Mouse (Mus musculus) thymus, postnatal 0 days (tissue): ENCODE data around the gene 1810010D01Rik. TPM values are rescaled to one million over a fixed set of nuclear protein-coding genes. Genes with fewer than 3 reads are reported as not detected.

ENCODE experiments used
- DNase-seq: peaks from one replicate; pipeline ENCODE4 v3.0.0-alpha.2; 2015; ENCODE audit warnings: low spot score
- polyA plus RNA-seq: library from polyadenylated mRNA; unstranded; fragments of >200 nt; fragmentation: Nextera tagmentation; extraction: Ambion mirVana; gene quantifications from 2 replicates; pipeline ENCODE4 v1.2.1, GENCODE M21; 2015

1810010D01Rik gene
- polyA plus RNA-seq, 1 experiment from 2014 or later = 0.57 TPM

DNA sequence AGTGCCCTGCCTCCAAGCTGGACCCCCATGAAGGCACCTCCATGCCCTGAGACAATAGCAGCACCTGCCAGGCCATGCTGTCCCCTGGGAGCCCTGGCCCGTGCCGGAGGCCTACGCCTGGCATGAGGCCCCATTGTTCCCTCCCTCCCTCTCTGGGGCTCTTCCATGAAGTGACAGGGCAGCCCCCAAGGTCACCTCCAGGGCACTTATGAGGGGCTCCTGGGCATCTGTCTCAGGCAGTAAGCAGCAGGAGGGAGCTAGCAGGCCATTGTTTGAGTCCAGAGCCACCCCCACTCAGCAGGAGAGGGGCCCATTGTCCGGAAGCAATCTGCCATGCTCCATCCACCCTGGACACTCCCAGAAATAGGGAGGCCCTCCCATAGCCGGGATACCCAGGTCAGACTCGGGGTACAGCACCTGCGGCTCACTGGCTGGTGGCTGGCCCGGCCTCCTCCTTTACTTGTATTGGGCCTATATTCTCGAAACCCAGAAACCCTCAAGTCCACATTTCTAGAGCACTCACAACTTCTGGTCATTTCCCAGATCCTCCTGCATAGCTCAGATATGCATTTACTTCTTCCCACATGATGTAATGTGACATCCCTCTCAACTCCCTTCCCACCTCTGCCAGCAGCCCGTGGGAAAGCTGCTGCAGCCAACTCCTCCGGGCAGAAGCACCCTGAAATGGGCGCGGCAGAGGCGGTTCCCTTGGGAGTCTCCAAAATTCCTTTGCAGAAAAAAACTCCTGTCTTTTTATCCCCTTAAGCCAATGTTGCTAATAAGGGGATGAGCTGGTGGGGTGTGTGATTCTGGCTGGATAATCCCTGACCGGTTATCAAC lies 30.9 kb downstream of the 1810010D01Rik start:
- no peak for DNase-seq

DNA sequence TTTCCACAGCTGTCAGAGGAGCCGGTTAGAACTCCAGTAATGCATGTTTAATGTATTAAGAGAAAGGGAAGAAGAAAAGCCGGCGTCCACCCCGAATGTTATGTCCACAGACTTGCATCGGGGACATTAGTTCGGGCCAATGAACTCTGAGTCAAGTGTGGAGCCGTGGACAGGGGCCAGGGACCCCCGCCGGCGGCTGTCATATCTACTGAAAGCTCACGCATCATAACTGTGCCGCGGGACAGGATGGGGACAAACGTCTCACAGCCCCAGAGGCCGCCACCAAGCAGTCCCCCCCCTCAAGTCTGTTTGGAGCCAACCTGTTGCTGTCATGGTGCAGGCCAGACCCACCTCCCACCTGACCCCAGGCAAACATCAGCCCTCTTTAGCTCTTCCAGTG lies 34.4 kb downstream of the 1810010D01Rik start:
- DNase-seq = no peak

DNA sequence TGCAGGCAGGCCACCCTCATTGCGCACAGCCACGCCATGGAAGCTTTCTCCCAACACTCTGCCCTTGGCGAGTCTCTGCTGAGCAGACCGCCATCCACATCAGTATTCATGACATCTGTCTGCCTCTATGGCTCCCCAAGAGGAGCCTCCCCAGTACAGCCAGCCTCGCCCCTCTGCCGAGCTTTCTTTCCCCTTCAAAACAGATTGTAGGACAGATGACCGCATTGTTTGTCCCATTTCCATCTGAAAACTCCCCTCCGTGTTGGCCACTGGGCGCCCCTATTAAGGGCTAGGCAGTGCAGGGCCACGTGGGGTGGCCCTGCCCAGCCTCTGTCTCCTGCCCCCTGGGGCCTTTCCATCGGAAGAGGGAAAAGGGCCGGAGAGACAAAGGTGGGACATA lies 34.8 kb downstream of the 1810010D01Rik start:
- DNase-seq = no peak

DNA sequence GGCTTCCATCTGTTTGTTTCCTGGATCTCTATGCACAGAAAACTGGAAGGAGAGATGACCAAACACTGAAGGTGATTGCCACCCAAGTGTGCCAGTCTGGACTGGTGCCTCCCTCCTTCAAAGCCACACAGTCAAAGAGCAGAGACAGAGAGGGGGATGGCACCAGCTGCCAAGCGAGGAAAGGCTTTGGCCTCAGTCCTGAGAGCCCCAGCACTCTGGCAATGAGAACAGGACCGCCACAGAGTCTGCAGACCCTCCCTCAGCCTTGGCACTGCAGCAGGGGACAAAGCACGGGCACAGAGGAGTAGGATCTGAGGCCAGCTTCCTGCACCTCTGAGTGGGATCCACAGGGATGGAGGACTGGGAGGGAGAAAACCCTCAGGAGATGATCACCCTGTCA lies 38.2 kb downstream of the 1810010D01Rik start:
- no peak for DNase-seq

DNA sequence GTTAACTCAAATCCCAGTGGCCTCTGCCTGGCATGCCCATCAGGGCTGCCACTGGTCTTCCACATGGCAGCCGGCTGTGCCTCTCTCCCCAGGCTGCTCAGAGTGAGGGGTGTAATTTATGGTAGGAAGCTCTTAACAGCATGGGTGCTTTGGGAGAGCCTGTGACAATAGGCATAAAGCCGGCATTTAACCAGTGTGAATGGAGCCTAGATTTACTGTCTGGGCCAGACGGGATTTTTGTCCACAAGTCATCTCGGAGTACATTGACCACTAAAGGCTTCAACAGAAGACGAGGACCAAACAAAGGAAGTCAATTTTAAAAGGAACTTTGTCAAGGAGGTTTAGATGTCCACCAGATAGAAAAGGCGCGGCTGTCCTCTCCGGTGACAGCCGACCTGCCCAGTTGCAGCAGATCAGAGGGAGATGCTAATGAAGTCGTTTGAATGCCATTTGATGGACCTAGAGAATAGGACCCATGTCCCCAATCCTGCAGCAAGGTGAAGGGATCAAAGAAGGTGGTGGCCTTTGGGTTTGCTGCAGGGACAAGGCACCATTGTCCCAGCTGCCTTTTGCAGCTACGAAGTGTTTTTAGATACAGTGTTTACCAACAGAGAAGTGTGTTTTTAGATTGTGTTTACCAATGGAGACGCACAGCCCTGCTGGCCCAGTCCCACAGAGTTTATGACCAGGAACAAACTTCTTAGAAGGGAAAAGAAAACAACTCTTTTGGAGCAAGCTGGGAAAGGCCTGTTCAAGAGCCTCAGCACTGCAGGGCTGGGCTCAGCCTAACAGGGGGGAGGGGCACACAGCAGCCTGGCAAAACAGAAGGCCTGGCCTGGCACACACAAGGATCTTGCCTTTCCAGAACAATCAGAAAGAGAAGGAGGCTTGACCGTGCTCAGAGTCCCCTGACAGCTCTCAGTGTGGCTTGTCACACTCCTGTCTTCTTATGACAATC lies 48.4 kb downstream of the 1810010D01Rik start:
- DNase-seq = no peak

Other genes with a start within 250 kb of the 1810010D01Rik start
- gene Tpcn2, start 75.9 kb upstream of the 1810010D01Rik start, polyA plus RNA-seq = 10.5 and 13.4 TPM in 2 replicates
- gene Mrgprf, start 92.7 kb upstream of the 1810010D01Rik start, polyA plus RNA-seq = 1.1 and 1.2 TPM in 2 replicates
- gene Mrgprd, start 106.7 kb upstream of the 1810010D01Rik start, polyA plus RNA-seq = 0.04 and 0.07 TPM in 2 replicates